Mouse (Mus musculus): Measurements from ENCODE around the gene Arf3.
A peak's percentile ranks its signal among the peaks of the same experiment; 100 is the strongest.

Gene Arf3

GRCm38 (mm10) chr15:98724441-98724840, 38.6 kb downstream of the Arf3 start:
- no peak for DNase-seq (ENCODE audit: low spot score in 2 of 2)

GRCm38 (mm10) chr15:98722854-98723253, 40.2 kb downstream of the Arf3 start:
- no peak for DNase-seq (ENCODE audit: low spot score in 2 of 2)

DNA sequence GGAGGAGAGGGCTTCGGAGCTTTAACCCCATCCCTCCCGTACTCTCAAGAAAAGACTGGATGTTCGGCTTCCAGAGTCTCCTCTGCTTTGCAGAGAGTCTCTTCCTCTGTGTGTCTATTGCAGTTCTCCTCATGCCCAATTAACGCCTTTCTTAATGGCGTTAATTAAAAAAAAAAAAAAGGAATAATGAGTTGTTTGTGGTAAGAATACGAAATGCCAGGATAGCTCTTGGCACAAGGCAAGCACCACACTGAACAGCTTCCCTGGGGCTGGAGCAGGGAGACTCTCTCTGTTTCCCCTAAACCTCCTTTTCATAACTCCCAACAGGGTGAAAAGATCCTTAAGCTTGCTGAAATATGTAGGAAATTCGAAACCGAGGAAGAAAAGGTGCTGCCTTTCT, 40.8 kb downstream of the Arf3 start:
- DNase-seq (ENCODE audit: low spot score in 2 of 2) = no peak

GRCm38 (mm10) chr15:98717301-98717700, 45.7 kb downstream of the Arf3 start:
- DNase-seq (ENCODE audit: low spot score in 2 of 2) = no peak

DNA sequence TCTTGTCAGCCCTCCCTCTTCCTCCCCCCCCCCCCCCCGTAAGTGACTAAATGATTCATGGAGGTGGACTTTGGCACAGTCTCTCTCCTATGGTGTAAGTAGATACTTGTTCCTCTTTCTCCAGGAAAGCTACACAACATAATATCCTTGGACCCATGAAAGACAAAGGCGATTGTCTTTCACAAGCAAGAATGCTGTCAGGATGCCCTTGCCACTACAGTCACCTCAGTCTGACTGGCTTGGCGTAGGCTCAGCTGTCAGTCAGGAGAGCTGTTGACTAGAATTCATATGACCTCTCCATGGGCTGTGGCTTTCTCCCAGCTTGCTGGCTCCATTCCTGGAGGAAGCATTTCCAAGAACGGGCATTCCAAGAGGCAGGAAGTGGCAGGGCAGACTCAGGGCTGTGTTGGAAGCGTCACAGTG, 48.8 kb downstream of the Arf3 start:
- no peak for DNase-seq (ENCODE audit: low spot score in 2 of 2)

DNA sequence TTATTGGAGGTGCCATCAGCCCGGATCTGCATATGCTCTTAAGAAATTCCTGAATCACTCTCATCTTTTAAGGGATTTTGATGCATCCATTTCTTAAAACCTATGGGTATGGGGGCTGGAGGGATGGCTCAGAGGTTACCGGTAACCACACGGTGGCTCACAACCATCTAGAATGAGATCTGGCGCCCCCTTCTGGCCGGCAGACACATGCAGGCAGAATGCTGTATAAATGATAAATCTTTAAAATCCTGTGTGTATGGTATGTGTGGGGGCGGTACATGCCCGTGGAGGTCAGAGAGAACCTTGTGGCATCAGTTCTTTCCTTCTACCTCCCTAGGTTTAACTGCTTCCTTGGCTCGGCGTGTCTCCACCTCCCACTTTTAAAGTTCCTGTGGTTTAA, 52.6 kb downstream of the Arf3 start:
- peak; percentile 73 to 75 for DNase-seq (ENCODE audit: low spot score in 2 of 2)

- peak; percentile 88 to 91 for DNase-seq (ENCODE audit: low spot score in 2 of 2)
Observed at GRCm38 (mm10) chr15:98707766-98708372, 55.1 kb downstream of the Arf3 start, which contains the start of gene Ccdc65. TSS of gene Ccdc65 (plus strand) at chr15:98708207.

DNA sequence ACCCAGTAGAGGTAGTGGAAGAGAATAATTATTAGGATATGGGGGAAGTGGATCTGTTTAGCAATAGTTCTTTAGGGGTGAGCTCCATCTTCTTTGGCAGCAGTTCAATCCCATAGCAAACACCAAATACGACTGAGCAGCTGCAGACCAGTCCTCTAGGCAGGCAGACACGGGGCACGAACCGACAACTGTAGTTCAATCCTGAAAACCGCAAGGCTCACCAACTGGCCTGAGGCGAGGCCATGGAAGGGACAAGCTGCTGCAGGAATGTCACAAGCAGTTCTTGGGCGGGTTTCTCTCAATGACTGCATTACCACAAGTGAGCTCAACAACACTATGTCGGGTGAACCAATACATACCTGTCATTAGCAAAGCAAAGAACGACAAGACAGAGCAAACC, 58.7 kb downstream of the Arf3 start:
- DNase-seq (ENCODE audit: low spot score in 2 of 2) = no peak

DNA sequence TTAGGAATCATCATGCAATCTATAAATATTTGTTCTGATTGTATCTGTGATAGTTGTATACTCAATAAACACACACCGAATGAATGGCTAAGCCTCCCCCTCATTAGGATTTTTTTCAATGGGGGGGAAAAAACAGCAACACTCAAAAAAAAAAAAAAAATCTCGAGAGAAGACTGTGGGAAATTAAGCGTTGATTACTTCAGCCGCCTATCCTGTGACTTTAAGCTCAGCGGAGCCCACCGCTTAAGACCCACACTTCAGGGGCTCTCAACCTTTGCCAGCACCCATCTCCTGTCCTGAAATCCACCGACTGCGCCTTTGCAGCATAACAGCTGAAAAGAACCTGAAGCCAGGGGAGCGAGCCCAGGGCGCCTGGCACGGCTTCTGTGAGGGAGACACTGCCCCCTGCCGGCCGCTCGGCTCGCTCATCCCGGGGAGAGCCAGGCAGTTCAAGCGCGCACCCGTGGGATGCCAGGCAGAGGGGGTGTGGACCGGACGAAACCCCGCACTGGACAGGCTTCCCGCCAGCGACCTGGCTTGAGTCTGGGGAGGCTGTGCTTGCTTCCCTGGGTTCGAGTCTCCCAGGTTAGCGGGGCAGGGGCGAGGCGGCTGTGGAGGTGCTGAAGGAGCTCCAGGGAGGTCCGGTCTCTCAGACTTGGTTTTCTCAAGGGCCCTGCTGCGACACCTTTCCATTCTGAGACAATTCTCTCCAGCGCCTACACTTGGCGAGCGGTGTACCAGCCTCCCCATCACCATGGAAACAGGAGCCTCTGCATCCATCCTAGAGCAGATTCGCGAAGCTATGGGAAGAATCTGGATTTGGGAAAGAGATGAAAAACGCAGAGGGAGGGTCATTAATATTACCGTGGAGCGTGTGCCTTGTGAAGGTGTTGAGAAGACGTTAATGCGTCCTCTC, 63.6 kb downstream of the Arf3 start:
- DNase-seq (ENCODE audit: low spot score in 2 of 2) = peak; percentile 93 to 96

GRCm38 (mm10) chr15:98696216-98696615, 66.8 kb downstream of the Arf3 start:
- no peak for DNase-seq (ENCODE audit: low spot score in 2 of 2)

GRCm38 (mm10) chr15:98695726-98696125, 67.3 kb downstream of the Arf3 start:
- DNase-seq (ENCODE audit: low spot score in 2 of 2) = no peak

GRCm38 (mm10) chr15:98692171-98692715, 70.8 kb downstream of the Arf3 start:
- no peak for DNase-seq (ENCODE audit: low spot score in 2 of 2)

DNA sequence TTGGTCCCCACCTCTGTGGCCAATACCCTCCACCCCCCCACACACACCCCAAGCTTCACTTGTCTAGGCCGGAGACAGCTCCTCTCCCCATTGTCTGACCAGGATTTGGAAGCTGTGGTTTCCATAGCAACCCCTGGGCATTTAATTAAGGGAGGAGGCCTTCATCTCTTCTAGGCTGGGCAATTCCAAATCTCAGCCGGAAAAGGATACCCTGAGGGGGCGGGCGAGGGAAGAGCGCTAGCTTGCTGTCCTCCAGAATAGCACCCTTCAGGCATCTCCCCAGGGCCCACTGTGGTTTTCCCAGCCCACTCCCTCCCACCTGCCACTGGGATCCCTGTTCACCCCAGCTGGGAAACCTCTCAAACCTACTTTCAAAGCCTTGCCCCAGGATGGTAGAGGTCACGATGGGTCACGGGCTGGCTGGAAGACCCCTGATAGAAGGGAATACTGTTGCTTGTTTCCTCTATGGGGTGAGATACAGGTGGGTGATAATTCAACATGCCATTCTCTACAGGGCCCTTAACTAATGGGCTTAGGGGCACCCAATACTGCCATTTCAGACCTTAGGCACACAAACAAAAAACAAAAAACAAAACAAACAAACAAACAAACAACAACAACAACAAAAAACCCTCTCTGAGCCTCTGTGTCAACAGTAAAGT, 71.4 kb downstream of the Arf3 start:
- peak; percentile 24 to 43 for DNase-seq (ENCODE audit: low spot score in 2 of 2)

GRCm38 (mm10) chr15:98689682-98690081, 73.3 kb downstream of the Arf3 start:
- no peak for DNase-seq (ENCODE audit: low spot score in 2 of 2)

Measured in frontal cortex, postnatal 36 days (tissue).